ENCODE assay signal across 1 mouse cellular context in the genomic region with DNA sequence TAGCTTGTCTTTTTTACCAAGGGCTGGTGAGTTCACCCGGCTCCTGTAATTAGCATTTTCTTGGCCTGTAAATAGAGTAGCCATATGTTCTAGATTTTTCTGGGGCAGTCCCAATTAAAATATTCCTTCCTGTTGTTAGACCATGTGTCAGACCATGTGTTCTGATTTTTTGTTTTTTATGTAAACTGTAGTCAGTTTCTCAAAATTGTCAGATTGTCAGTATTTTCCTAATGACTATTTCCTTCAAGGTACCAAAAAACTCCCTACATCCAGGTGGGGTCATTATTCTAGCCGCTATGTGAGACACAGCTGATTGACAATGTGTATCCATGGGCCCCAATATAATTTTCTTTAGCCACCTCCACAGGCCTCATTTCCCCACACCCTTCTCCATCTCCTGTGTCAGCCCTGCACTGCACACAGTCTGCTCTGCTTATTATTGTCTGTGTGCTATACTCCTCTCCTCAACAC.
TF ChIP-seq lines count a peak whose summit lies in the region.

No protein-coding gene starts in this region.

TF ChIP-seq in CH12.LX, 34 proteins besides CTCF, POLR2A, EP300 and RAD21 (continued from another document):
- peak; percentile 16; the same call in 1 of the 2 replicates for TF ChIP-seq USF1 (IDR thresholded peaks at IDR 0.05; ENCODE audit: low read depth, low read length)
- TF ChIP-seq TCF12 (IDR thresholded peaks at IDR 0.05; ENCODE audit: low read depth, low read length), result peak; percentile 77
- peak; percentile 56; the same call in 1 of the 2 replicates for TF ChIP-seq SIN3A (IDR thresholded peaks at IDR 0.05; ENCODE audit: low read length)
- TF ChIP-seq CHD1 (IDR thresholded peaks at IDR 0.05; ENCODE audit: low read depth, low read length), result no peak; the same call in 1 of the 2 replicates
- TF ChIP-seq POLR2AphosphoS2 (IDR thresholded peaks at IDR 0.05; ENCODE audit: low read depth, low read length), result no peak
- TF ChIP-seq MAFK (IDR thresholded peaks at IDR 0.05; ENCODE audit: insufficient replicate concordance, low read length), result 0 out of 2 replicates have a peak, but pooled peaks have one; percentile 6
- 0 out of 2 replicates have a peak, but pooled peaks have one; percentile 12 for TF ChIP-seq MAZ (IDR thresholded peaks at IDR 0.05; ENCODE audit: low read depth, low read length)
- TF ChIP-seq SMC3 (IDR thresholded peaks at IDR 0.05; ENCODE audit: low read depth, low read length), result no peak
- peak; percentile 89 for TF ChIP-seq ETS1 (conservative IDR thresholded peaks at IDR 0.05; ENCODE audit: low read depth, low read length)
- peak; percentile 41; the same call in 1 of the 2 replicates for TF ChIP-seq IRF4 (IDR thresholded peaks at IDR 0.05; ENCODE audit: low read depth, low read length)
- peak; percentile 16; the same call in 1 of the 2 replicates for TF ChIP-seq HCFC1 (IDR thresholded peaks at IDR 0.05; ENCODE audit: low read depth, low read length)
- peak; percentile 67 for TF ChIP-seq JUN (IDR thresholded peaks at IDR 0.05; ENCODE audit: insufficient read depth, low read depth, low read length)
- TF ChIP-seq TBP (conservative IDR thresholded peaks at IDR 0.05; ENCODE audit: low read depth, low read length), result peak; percentile 66; the same call in 1 of the 2 replicates
